Mouse (Mus musculus): ENCODE measurements around the gene Haao. TPM values are rescaled to one million over a fixed set of nuclear protein-coding genes. Genes with fewer than 3 reads are reported as not detected.
"Not testable (repeated sequence)": the region's sequence is repeated elsewhere in the genome, so short reads cannot be mapped to it uniquely, and the experiment has no call there.

Haao gene
- polyA plus RNA-seq, 1 experiment from 2014 or later = not detected

- H3K36me3 ChIP-seq (ENCODE audit: control insufficient read depth, insufficient read depth, low read length); DNase-seq (ENCODE audit: low spot score); ATAC-seq (replicated peaks; ENCODE audit: low FRiP score); H3K9me3 ChIP-seq (ENCODE audit: control insufficient read depth, low read length); H3K27me3 ChIP-seq (ENCODE audit: control insufficient read depth, insufficient read depth, low read length); H3K27ac ChIP-seq (ENCODE audit: low read depth, low read length); H3K9ac ChIP-seq (ENCODE audit: low read length); H3K4me1 ChIP-seq (replicated peaks; ENCODE audit: control insufficient read depth, insufficient read depth, low read length): not testable (repeated sequence)
- 61% methylated on average over 8 of the region's 8 CpGs for WGBS
- Histone ChIP-seq H3K4me2 (ENCODE audit: low read depth, low read length, severe bottlenecking) (peak overlapping the region; percentile 79; the same call in 1 of the 2 replicates), H3K4me3 (ENCODE audit: low read depth, low read length) (peak overlapping the region; percentile 71)
These were observed 13.2 kb upstream of the Haao start for GRCm38 (mm10) chr17:83860968-83861367.

- Histone ChIP-seq H3K4me3 (ENCODE audit: low read depth, low read length) (no peak overlapping the region), H3K4me1 (replicated peaks; ENCODE audit: control insufficient read depth, insufficient read depth, low read length) (peaks cover 4% of the 10 kb centered on the region; the same call in 1 of the 2 replicates), H3K4me2 (ENCODE audit: low read depth, low read length, severe bottlenecking) (no peak overlapping the region), H3K36me3 (ENCODE audit: control insufficient read depth, insufficient read depth, low read length) (no peaks in the 10 kb centered on the region), H3K9ac (ENCODE audit: low read length) (no peak overlapping the region), H3K27ac (ENCODE audit: low read depth, low read length) (no peak overlapping the region), H3K27me3 (ENCODE audit: control insufficient read depth, insufficient read depth, low read length) (no peaks in the 10 kb centered on the region; the same call in 1 of the 2 replicates), H3K9me3 (ENCODE audit: control insufficient read depth, low read length) (no peaks in the 10 kb centered on the region)
- ATAC-seq (replicated peaks; ENCODE audit: low FRiP score) = no peak
- WGBS = 87% methylated on average over 7 of the region's 7 CpGs
- no peak for DNase-seq (ENCODE audit: low spot score)
These were observed 12.5 kb upstream of the Haao start for GRCm38 (mm10) chr17:83860224-83860623.

DNA sequence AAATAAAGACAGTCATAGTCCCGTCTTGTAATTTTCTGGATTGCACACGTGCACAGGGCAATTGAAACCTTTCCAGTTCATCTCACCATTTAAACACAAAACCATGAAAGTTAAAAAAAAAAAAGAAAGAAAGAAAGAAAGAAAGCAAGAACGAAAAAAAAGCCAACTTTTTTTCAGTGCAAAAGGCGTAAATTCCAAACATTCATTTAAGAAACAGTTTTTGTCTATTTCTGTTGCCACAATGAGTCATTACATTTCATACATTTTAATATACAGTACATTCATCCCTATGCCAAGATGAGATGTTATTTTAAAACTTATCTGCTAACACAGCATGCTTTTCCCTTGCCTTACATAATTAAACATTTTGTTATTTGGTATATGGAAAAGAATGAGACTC, 11.9 kb upstream of the Haao start:
- Histone ChIP-seq H3K9ac (ENCODE audit: low read length) (no peak overlapping the region), H3K4me2 (ENCODE audit: low read depth, low read length, severe bottlenecking) (no peak overlapping the region), H3K27me3 (ENCODE audit: control insufficient read depth, insufficient read depth, low read length) (no peaks in the 10 kb centered on the region; the same call in 1 of the 2 replicates), H3K4me3 (ENCODE audit: low read depth, low read length) (no peak overlapping the region), H3K36me3 (ENCODE audit: control insufficient read depth, insufficient read depth, low read length) (no peaks in the 10 kb centered on the region), H3K9me3 (ENCODE audit: control insufficient read depth, low read length) (no peaks in the 10 kb centered on the region), H3K27ac (ENCODE audit: low read depth, low read length) (no peak overlapping the region), H3K4me1 (replicated peaks; ENCODE audit: control insufficient read depth, insufficient read depth, low read length) (peaks cover 4% of the 10 kb centered on the region; the same call in 1 of the 2 replicates)
- WGBS = 89% methylated on average over 4 of the region's 4 CpGs
- ATAC-seq (replicated peaks; ENCODE audit: low FRiP score) = no peak
- DNase-seq (ENCODE audit: low spot score) = no peak

DNA sequence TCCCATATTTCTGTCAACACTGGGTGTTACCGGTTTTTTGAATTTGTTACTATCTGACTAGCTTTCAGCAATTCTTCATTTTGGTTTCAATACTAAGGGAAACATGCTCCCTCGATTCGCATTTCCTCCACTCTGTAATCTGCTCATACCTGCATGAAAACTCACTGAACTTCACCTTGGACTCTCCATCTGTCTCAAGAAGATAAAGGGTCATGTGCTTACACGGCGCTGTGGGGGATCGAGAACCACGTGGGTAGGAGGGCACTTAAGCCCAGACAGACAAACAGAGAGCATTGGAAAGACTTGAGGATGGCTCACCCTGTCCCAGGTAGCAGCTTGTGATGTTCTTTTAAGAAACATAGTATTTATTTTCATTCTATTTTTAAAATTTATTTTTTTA, 10.7 kb upstream of the Haao start:
- H3K36me3 ChIP-seq (ENCODE audit: control insufficient read depth, insufficient read depth, low read length) = no peaks in the 10 kb centered on the region
- no peaks in the 10 kb centered on the region for H3K9me3 ChIP-seq (ENCODE audit: control insufficient read depth, low read length)
- no peak overlapping the region for H3K4me3 ChIP-seq (ENCODE audit: low read depth, low read length)
- no peak overlapping the region for H3K27ac ChIP-seq (ENCODE audit: low read depth, low read length)
- 88% methylated on average over 7 of the region's 7 CpGs for WGBS
- no peaks in the 10 kb centered on the region; the same call in 1 of the 2 replicates for H3K27me3 ChIP-seq (ENCODE audit: control insufficient read depth, insufficient read depth, low read length)
- ATAC-seq (replicated peaks; ENCODE audit: low FRiP score) (no peak), DNase-seq (ENCODE audit: low spot score) (no peak)
- H3K4me1 ChIP-seq (replicated peaks; ENCODE audit: control insufficient read depth, insufficient read depth, low read length) = peaks cover 4% of the 10 kb centered on the region; the same call in 1 of the 2 replicates
- no peak overlapping the region for H3K4me2 ChIP-seq (ENCODE audit: low read depth, low read length, severe bottlenecking)
- no peak overlapping the region for H3K9ac ChIP-seq (ENCODE audit: low read length)

DNA sequence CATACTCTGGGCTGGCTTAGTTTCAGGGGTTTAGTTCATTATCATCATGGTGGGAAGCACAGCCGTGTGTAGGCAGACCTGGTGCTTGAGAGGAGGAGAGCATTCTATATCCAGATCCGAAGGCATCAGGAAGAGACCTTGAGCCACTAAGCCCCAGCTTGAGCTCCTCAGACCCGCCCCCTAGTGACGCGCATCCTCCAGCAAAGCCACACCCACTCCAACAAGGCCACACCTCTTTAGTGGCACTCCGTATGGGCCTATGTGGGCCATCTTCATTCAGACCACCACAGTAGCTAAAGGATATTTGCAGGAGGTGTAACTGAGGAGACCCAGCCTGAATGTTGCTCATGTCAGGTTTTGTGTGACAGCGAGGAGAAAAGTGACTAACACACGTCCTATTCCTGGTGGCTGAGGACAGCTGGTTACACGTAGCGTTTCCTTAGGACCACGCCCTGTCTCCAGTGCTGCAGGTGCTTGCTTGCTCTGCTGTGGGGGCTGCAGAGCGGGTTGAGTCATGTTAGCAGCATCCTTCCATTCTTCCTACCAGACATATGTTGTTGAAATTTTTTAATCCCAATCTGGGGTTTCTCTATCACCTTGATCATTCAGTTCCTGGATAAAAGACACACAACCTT, 6.6 kb upstream of the Haao start:
- no peaks in the 10 kb centered on the region for H3K9me3 ChIP-seq (ENCODE audit: control insufficient read depth, low read length)
- WGBS = 45% methylated on average over 12 of the region's 12 CpGs
- H3K4me1 ChIP-seq (replicated peaks; ENCODE audit: control insufficient read depth, insufficient read depth, low read length) = peaks cover 1% of the 10 kb centered on the region; the same call in 1 of the 2 replicates
- H3K27me3 ChIP-seq (ENCODE audit: control insufficient read depth, insufficient read depth, low read length) = no peaks in the 10 kb centered on the region
- no peak overlapping the region for H3K9ac ChIP-seq (ENCODE audit: low read length)
- H3K4me3 ChIP-seq (ENCODE audit: low read depth, low read length) = no peak overlapping the region
- no peaks in the 10 kb centered on the region for H3K36me3 ChIP-seq (ENCODE audit: control insufficient read depth, insufficient read depth, low read length)
- DNase-seq (ENCODE audit: low spot score) = peak; percentile 63
- peak; percentile 70 for ATAC-seq (replicated peaks; ENCODE audit: low FRiP score)
- no peak overlapping the region for H3K27ac ChIP-seq (ENCODE audit: low read depth, low read length)
- no peak overlapping the region for H3K4me2 ChIP-seq (ENCODE audit: low read depth, low read length, severe bottlenecking)

- ATAC-seq (replicated peaks; ENCODE audit: low FRiP score) (no peak), DNase-seq (ENCODE audit: low spot score) (no peak)
- 48% methylated on average over 3 of the region's 3 CpGs for WGBS
- no peak overlapping the region for H3K9ac ChIP-seq (ENCODE audit: low read length)
- H3K27me3 ChIP-seq (ENCODE audit: control insufficient read depth, insufficient read depth, low read length) = no peaks in the 10 kb centered on the region
- no peak overlapping the region for H3K27ac ChIP-seq (ENCODE audit: low read depth, low read length)
- H3K4me3 ChIP-seq (ENCODE audit: low read depth, low read length) = no peak overlapping the region
- H3K9me3 ChIP-seq (ENCODE audit: control insufficient read depth, low read length) = no peaks in the 10 kb centered on the region
- H3K36me3 ChIP-seq (ENCODE audit: control insufficient read depth, insufficient read depth, low read length) = no peaks in the 10 kb centered on the region
- peaks cover 6% of the 10 kb centered on the region; the same call in 1 of the 2 replicates for H3K4me1 ChIP-seq (replicated peaks; ENCODE audit: control insufficient read depth, insufficient read depth, low read length)
- no peak overlapping the region for H3K4me2 ChIP-seq (ENCODE audit: low read depth, low read length, severe bottlenecking)
These were observed 6.1 kb upstream of the Haao start for GRCm38 (mm10) chr17:83853831-83854230.

DNA sequence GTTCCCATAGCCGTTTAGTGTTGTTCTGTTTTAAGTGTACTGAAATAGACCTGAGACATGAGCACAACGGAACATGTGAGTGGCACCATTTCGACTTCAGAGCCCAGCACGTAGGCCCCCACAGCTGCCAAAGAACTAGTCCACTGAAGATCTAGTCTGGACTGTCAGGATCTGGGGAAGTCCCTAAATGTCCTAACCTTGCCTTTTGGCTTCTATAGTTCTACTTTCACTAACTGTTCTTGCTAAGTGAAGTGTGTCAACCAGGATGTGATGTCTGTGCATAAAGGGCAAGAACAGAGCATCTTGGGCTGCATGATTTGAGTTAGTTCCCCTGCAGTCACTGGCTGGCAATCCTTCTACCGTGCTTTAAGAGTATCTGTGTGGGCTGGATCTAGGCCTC, 3.1 kb upstream of the Haao start:
- ATAC-seq (replicated peaks; ENCODE audit: low FRiP score) = no peak
- no peak overlapping the region for H3K4me3 ChIP-seq (ENCODE audit: low read depth, low read length)
- WGBS = 84% methylated on average over 5 of the region's 5 CpGs
- no peaks in the 10 kb centered on the region for H3K27me3 ChIP-seq (ENCODE audit: control insufficient read depth, insufficient read depth, low read length)
- peaks cover 8% of the 10 kb centered on the region; the same call in 1 of the 2 replicates for H3K4me1 ChIP-seq (replicated peaks; ENCODE audit: control insufficient read depth, insufficient read depth, low read length)
- no peak overlapping the region for H3K27ac ChIP-seq (ENCODE audit: low read depth, low read length)
- no peak for DNase-seq (ENCODE audit: low spot score)
- no peaks in the 10 kb centered on the region for H3K9me3 ChIP-seq (ENCODE audit: control insufficient read depth, low read length)
- no peaks in the 10 kb centered on the region for H3K36me3 ChIP-seq (ENCODE audit: control insufficient read depth, insufficient read depth, low read length)
- H3K9ac ChIP-seq (ENCODE audit: low read length) = no peak overlapping the region
- no peak overlapping the region for H3K4me2 ChIP-seq (ENCODE audit: low read depth, low read length, severe bottlenecking)

GRCm38 (mm10) chr17:83850458-83850857, 2.7 kb upstream of the Haao start:
- no peak overlapping the region for H3K27ac ChIP-seq (ENCODE audit: low read depth, low read length)
- H3K4me1 ChIP-seq (replicated peaks; ENCODE audit: control insufficient read depth, insufficient read depth, low read length) = peaks cover 8% of the 10 kb centered on the region; the same call in 1 of the 2 replicates
- H3K4me2 ChIP-seq (ENCODE audit: low read depth, low read length, severe bottlenecking) = no peak overlapping the region
- ATAC-seq (replicated peaks; ENCODE audit: low FRiP score) (peak; percentile 35; the same call in 1 of the 2 replicates), DNase-seq (ENCODE audit: low spot score) (peak; percentile 92)
- no peaks in the 10 kb centered on the region for H3K36me3 ChIP-seq (ENCODE audit: control insufficient read depth, insufficient read depth, low read length)
- no peak overlapping the region for H3K9ac ChIP-seq (ENCODE audit: low read length)
- no peak overlapping the region for H3K4me3 ChIP-seq (ENCODE audit: low read depth, low read length)
- WGBS = 15% methylated on average over 9 of the region's 9 CpGs
- no peaks in the 10 kb centered on the region for H3K9me3 ChIP-seq (ENCODE audit: control insufficient read depth, low read length)
- H3K27me3 ChIP-seq (ENCODE audit: control insufficient read depth, insufficient read depth, low read length) = no peaks in the 10 kb centered on the region

- Histone ChIP-seq H3K36me3 (ENCODE audit: control insufficient read depth, insufficient read depth, low read length) (no peaks in the 10 kb centered on the region), H3K27ac (ENCODE audit: low read depth, low read length) (no peak overlapping the region), H3K27me3 (ENCODE audit: control insufficient read depth, insufficient read depth, low read length) (no peaks in the 10 kb centered on the region), H3K4me3 (ENCODE audit: low read depth, low read length) (no peak overlapping the region), H3K4me2 (ENCODE audit: low read depth, low read length, severe bottlenecking) (no peak overlapping the region), H3K9me3 (ENCODE audit: control insufficient read depth, low read length) (no peaks in the 10 kb centered on the region), H3K9ac (ENCODE audit: low read length) (no peak overlapping the region), H3K4me1 (replicated peaks; ENCODE audit: control insufficient read depth, insufficient read depth, low read length) (peaks cover 8% of the 10 kb centered on the region; the same call in 1 of the 2 replicates)
- 75% methylated on average over 5 of the region's 5 CpGs for WGBS
- ATAC-seq (replicated peaks; ENCODE audit: low FRiP score) = peak; percentile 8; the same call in 1 of the 2 replicates
- no peak for DNase-seq (ENCODE audit: low spot score)
These were observed 2.0 kb upstream of the Haao start for GRCm38 (mm10) chr17:83849717-83850116.

Measured in forebrain, embryonic 11.5 days (tissue).